Mouse (Mus musculus): Measurements from ENCODE around the gene Ccdc6.

GRCm38 (mm10) chr10:70081564-70082175 lies 15.3 kb upstream of the Ccdc6 start:
- TF ChIP-seq CTCF (IDR thresholded peaks at IDR 0.05; ENCODE audit: low read depth) (no peak), EP300 (optimal IDR thresholded peaks at IDR 0.05) (no peak)

Measured in stomach, postnatal 0 days (tissue).